Mouse (Mus musculus): ENCODE results near the gene Car11.

Gene Car11

GRCm38 (mm10) chr7:45716952-45717917 lies 17.6 kb downstream of the Car11 start:
- in situ Hi-C loops (cut with MboI; ENCODE audit: unreplicated experiment in 2 of 2): loop anchor here (10.0 to 25.0 kb wide), 4 partner anchors 592 to 1180 kb away; partner anchors contain the start of genes Pold1 (in 2 of the 2), Spib (in 2 of the 2), Gtf2h1 (in 1 of the 2) and Hps5 (in 1 of the 2)

DNA sequence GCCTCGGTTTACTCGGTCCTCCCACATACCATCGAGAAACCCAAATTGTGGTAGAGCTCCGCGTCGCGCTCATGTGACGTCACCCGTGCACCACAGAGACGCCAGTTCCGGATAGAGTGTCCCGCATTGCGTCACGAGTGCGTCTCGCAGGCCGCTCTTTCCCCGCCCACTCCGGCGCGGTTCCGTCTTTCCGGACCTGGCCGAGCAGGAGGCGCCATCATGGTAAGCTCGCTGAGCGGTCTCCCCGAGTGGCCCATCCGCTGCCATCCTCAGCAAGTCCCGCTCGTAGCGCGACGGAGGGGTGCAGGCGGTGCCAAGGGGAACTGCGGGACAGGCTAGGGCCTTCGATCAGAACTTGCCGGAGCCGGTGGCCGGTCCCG lies 18.3 kb downstream of the Car11 start, which contains the start of gene Sphk2:
Gene Sphk2, minus strand, starts transcription at position 85 of the 380 bp plus-strand sequence.
- in situ Hi-C loops (cut with MboI; ENCODE audit: unreplicated experiment in 2 of 2): loop anchor here (10.0 to 25.0 kb wide), 4 partner anchors 593 to 1181 kb away; partner anchors contain the start of genes Pold1 (in 2 of the 2), Spib (in 2 of the 2), Gtf2h1 (in 1 of the 2) and Hps5 (in 1 of the 2)

DNA sequence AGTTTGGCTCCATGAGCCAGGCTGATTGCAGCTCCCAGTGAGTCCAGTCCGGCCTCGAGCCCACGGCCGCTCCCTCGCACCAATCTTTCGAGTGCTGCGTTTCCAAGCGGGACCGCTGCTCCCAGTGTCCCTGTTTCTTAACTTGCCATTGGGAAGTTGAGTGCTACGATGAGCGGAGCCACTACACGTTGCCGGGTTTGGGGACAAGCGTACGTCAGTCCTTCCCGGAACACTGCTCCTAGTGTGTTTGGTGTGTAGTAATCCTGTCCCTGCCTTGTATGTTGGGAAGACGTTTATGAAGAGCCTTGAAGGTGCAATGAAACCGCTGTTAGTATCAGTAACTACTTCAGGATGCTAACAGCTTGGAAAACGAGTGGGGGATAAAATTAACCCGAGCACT lies 18.7 kb downstream of the Car11 start:
- in situ Hi-C loops (cut with MboI; ENCODE audit: unreplicated experiment in 2 of 2): loop anchor here (10.0 to 25.0 kb wide), 4 partner anchors 594 to 1181 kb away; partner anchors contain the start of genes Pold1 (in 2 of the 2), Spib (in 2 of the 2), Gtf2h1 (in 1 of the 2) and Hps5 (in 1 of the 2)

- in situ Hi-C loops (cut with MboI; ENCODE audit: unreplicated experiment in 2 of 2): loop anchor here (10.0 to 25.0 kb wide), 4 partner anchors 594 to 1182 kb away; partner anchors contain the start of genes Pold1 (in 2 of the 2), Spib (in 2 of the 2), Gtf2h1 (in 1 of the 2) and Hps5 (in 1 of the 2)
Measured at GRCm38 (mm10) chr7:45719180-45719579, 19.5 kb downstream of the Car11 start.

GRCm38 (mm10) chr7:45719738-45720412 lies 20.2 kb downstream of the Car11 start:
- in situ Hi-C loops (cut with MboI; ENCODE audit: unreplicated experiment in 2 of 2): loop anchor here (10.0 to 25.0 kb wide), 4 partner anchors 595 to 1183 kb away; partner anchors contain the start of genes Pold1 (in 2 of the 2), Spib (in 2 of the 2), Gtf2h1 (in 1 of the 2) and Hps5 (in 1 of the 2)

GRCm38 (mm10) chr7:45720413-45721233 lies 21.0 kb downstream of the Car11 start, which contains the start of gene Fam83e:
Gene Fam83e (plus strand): TSS chr7:45721212.
- in situ Hi-C loops (cut with MboI; ENCODE audit: unreplicated experiment in 2 of 2): loop anchor here (25.0 kb wide), 2 partner anchors 708 to 1183 kb away; partner anchors contain the start of genes Pold1 (in 2 of the 2), Spib (in 2 of the 2), Rras (in 1 of the 2) and Scaf1 (in 1 of the 2)

DNA sequence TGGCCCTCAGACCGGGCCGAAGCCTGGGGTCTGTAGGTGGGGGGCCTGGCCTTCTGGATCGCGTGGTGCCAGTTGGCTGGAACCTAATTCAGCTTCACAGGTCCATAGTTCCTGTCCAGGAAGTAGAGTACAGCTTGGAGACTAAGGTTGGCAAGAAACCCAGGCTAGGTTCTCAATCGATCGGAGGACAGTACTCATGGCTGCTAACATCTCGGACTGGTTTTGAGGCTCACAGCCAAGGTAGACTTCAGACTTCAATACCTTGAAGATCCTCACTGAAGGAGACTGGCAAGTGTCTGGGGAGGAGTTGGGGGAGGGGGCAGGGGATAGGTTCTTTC lies 21.6 kb downstream of the Car11 start:
- in situ Hi-C loops (cut with MboI; ENCODE audit: unreplicated experiment in 2 of 2): loop anchor here (25.0 kb wide), 2 partner anchors 709 to 1184 kb away; partner anchors contain the start of genes Pold1 (in 2 of the 2), Spib (in 2 of the 2), Rras (in 1 of the 2) and Scaf1 (in 1 of the 2)

DNA sequence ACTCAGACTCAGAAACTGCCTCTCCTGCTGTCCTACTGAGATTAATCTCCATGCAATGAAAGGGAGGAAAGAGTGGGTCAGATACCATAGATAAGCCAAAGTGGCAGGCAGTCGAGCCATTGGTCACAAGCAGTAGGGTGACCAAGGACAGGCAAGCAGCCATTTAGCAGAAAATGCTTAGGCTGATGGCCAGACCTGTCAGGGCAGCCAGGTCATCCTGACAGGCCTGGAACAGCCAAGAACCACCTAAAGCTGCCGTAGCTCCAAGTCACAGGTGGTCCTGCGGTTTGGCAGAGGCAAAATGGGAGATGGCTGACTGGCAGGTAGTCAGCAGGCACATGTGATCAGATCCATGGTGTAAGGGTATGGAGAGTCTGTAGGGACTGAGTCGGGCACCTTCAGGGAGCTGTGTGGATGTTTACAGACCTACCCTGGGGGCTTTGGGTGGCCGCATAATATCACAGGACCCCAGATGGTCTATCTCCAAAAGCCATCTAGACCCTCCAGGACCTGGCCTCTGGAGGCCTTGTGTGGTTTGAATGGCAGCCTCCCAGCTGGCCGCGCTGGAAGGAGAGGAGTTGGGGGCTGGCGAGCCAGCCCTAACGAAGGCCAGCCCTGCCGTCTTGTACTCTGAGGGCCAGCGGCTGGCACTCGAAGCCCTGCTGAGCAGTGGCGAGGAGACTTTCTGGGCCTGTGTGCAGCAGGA lies 22.2 kb downstream of the Car11 start:
- in situ Hi-C loops (cut with MboI; ENCODE audit: unreplicated experiment in 2 of 2): loop anchor here (25.0 kb wide), 2 partner anchors 709 to 1184 kb away; partner anchors contain the start of genes Pold1 (in 2 of the 2), Spib (in 2 of the 2), Rras (in 1 of the 2) and Scaf1 (in 1 of the 2)

- in situ Hi-C loops (cut with MboI; ENCODE audit: unreplicated experiment in 2 of 2): loop anchor here (25.0 kb wide), 2 partner anchors 710 to 1185 kb away; partner anchors contain the start of genes Pold1 (in 2 of the 2), Spib (in 2 of the 2), Rras (in 1 of the 2) and Scaf1 (in 1 of the 2)
Measured at GRCm38 (mm10) chr7:45722348-45722713, 22.7 kb downstream of the Car11 start.

- in situ Hi-C loops (cut with MboI; ENCODE audit: unreplicated experiment in 2 of 2): loop anchor here (25.0 kb wide), 2 partner anchors 711 to 1186 kb away; partner anchors contain the start of genes Pold1 (in 2 of the 2), Spib (in 2 of the 2), Rras (in 1 of the 2) and Scaf1 (in 1 of the 2)
Measured at GRCm38 (mm10) chr7:45723301-45723700, 23.7 kb downstream of the Car11 start.

- in situ Hi-C loops (cut with MboI; ENCODE audit: unreplicated experiment in 2 of 2): loop anchor here (25.0 kb wide), 2 partner anchors 711 to 1186 kb away; partner anchors contain the start of genes Pold1 (in 2 of the 2), Spib (in 2 of the 2), Rras (in 1 of the 2) and Scaf1 (in 1 of the 2)
Measured at GRCm38 (mm10) chr7:45723781-45724180, 24.1 kb downstream of the Car11 start.

DNA sequence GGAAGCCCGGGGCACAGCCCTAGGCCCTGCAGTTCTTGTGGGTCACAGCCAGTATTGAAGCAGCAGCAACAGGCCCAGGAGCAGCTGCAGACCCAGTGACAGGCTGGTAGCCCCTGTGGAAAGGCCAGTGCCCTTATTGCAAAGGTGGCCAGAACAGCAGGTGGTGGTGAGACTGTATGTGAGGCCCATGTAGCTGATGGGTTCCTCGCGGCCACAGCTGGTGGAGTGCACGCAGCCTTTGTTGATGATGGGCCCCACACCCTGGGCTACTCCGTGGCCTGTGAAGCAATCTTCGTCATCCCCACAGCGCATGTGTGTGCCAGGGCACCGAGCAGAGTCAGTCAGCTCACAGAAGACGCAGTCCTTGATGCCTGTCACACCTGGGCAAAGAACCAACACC lies 25.5 kb downstream of the Car11 start:
- in situ Hi-C loops (cut with MboI; ENCODE audit: unreplicated experiment in 2 of 2): loop anchor here in 1 of 2 experiments (25.0 kb wide), 1 partner anchor 487 kb away; no protein-coding TSS in a partner anchor

DNA sequence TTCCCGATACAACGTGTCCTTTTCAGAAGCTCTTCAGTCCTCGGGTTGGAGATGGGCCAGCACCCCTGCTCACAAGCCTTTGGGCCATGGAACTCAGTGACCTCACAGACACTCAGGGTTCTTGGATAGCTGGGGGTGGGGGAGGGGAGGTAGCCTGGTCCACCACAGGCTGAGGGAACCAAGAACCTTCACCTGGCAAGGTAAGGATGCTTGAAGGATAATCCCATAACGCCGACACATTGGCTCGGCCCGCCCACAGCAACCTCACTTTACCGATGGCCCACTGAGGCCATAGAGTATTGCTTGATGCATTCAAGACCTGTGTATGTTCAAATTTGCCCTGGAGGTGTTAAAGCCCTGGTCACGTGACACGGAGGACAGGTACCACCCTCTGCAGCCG lies 26.1 kb downstream of the Car11 start, which contains the start of gene Spaca4:
Gene Spaca4, minus strand, starts transcription at position 101 of the 400 bp plus-strand sequence.
- in situ Hi-C loops (cut with MboI; ENCODE audit: unreplicated experiment in 2 of 2): loop anchor here in 1 of 2 experiments (25.0 kb wide), 1 partner anchor 487 kb away; no protein-coding TSS in a partner anchor

DNA sequence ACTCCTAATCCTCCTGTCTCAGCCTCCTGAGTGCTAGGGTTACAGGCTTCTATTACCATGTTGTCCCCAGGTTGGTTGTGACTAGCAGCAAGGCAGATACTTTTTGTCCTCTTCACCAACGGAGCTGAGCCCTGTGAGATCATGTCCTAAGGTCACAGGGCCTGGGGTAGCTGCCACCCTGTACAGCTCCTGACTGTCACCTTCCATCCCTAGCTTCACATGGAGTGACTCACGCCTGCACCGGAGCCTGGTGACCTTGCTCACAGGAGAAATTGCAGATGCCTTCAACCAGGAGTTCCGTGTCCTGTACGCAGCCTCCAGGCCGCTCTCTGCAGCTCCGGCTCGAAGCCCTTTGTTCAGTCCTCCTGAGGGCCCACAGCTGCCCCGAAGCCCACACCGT lies 26.8 kb downstream of the Car11 start:
- in situ Hi-C loops (cut with MboI; ENCODE audit: unreplicated experiment in 2 of 2): loop anchor here in 1 of 2 experiments (25.0 kb wide), 1 partner anchor 486 kb away; no protein-coding TSS in a partner anchor

DNA sequence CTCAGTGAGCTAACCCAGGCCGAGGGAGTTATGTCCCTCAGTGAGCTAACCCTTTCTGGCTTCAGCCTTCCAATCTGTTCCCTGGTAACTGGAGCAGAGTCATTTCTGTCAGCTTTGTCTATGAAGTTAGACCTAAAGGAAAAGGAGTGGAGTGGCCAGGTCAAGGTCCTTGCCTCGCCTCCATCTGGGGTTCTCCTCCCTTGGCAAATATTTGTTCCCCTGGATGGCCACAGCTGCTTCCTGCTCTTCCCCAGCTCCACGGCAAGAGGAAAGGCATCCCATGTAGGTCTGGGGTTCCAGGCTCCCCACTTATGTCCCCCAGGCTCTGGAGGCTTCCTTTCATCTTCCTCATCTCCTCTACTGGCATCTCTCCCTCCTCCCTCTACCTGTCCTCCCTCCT lies 28.0 kb downstream of the Car11 start:
- in situ Hi-C loops (cut with MboI; ENCODE audit: unreplicated experiment in 2 of 2): loop anchor here in 1 of 2 experiments (25.0 kb wide), 1 partner anchor 485 kb away; no protein-coding TSS in a partner anchor

DNA sequence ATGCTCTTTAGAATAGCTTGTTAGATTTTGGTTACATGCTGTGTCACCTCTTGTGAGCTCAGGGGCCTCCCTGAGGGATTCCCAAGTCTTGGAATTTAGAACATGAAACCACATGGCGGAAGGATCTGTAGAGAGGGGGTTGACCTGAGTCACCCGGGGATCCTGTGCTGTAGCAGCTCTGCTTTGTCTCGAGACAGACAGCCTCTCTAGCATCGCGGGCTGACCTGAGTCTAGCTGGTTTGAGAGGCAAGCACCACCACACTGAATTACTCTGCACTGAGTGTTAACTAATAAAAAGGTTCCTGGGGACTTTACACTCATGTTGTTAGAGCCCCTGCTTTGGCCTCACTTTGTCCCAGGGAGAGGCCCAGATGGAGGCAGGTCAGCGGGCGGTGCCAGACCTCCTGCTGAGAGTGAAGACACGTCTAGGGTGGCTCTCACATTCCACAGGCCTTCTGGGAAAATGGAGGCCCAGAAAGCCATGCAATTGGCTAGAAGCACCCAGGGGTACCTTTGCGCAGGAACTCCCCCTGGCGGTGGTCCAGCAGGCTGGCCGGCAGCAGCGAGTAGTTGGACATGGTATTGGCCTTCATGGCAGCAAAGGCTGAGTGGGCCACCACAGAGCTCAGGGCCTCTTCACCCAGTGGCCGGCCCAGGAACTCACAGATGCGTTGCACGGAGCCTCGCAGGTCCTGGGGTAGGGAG lies 31.2 kb downstream of the Car11 start:
- in situ Hi-C loops (cut with MboI; ENCODE audit: unreplicated experiment in 2 of 2): loop anchor here (5.0 to 25.0 kb wide), 2 partner anchors 191 to 481 kb away; partner anchors contain the start of genes Ccdc114 (in 1 of the 2) and Emp3 (in 1 of the 2)

DNA sequence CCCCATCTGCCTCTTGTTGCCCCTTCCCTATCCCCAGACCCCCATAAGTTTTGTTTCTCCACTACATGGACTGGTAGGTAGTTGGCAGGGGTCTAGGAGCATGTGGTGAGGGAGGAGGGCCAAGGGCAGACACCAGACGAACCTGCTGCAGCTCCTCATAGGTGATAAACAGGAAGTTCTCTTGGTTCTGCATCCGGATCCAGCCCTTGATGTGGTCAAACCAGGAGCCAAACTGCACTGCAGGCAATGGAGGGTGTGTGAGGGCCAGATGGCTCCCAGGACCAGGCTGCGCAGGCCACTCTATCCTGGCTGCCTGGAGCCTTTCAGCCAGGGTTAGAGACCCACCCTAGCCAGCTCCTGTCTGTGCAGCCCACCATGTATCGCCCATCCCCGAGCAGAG lies 33.8 kb downstream of the Car11 start:
- in situ Hi-C loops (cut with MboI; ENCODE audit: unreplicated experiment in 2 of 2): loop anchor here (5.0 to 25.0 kb wide), 2 partner anchors 189 to 479 kb away; partner anchors contain the start of genes Ccdc114 (in 1 of the 2) and Emp3 (in 1 of the 2)

Data from v-Abl transformed pro-B cells (cell line).